9 mouse cellular contexts compared by ENCODE assay signal in genomic region chr2:93567675-93568074, GRCm38 (mm10). TPM values are rescaled to one million over a fixed set of nuclear protein-coding genes. Genes with fewer than 3 reads are reported as not detected.
A peak's percentile ranks its signal among the peaks of the same experiment; 100 is the strongest.
DNase-seq lines count a peak whose midpoint lies in the region; ATAC-seq lines count a peak whose summit lies in the region.
"Had no signal": no experiment of that assay in that cellular context is flagged by ENCODE, and none has a peak within 500 bp of the region (broad histone marks: within the 10 kb centered on the region; RNA-seq: fewer than 3 reads in every experiment).

No protein-coding gene starts in this region.

- H3K4me1 ChIP-seq in midbrain, embryonic 10.5 days = peaks cover 22% of the 10 kb centered on the region
- no peaks in the 10 kb centered on the region for H3K4me1 ChIP-seq in midbrain, embryonic 15.5 days
- H3K4me1 ChIP-seq in embryonic facial prominence, embryonic 14.5 days (ENCODE audit: control insufficient read depth, insufficient read depth, low read length) = peaks cover 9% of the 10 kb centered on the region
- H3K4me1 ChIP-seq: liver, embryonic 13.5 days had no signal

- no peak for ATAC-seq in midbrain, embryonic 15.5 days (replicated peaks)
- ATAC-seq in embryonic facial prominence, embryonic 14.5 days (ENCODE audit: low read depth) = no peak
- no peak for ATAC-seq in megakaryocyte progenitor cell, adult 5-6 weeks (replicated peaks; ENCODE audit: poor library complexity)

- H3K36me3 ChIP-seq in midbrain, embryonic 10.5 days = no peaks in the 10 kb centered on the region
- no peaks in the 10 kb centered on the region for H3K36me3 ChIP-seq in midbrain, embryonic 15.5 days (replicated peaks)
- H3K36me3 ChIP-seq in embryonic facial prominence, embryonic 14.5 days (ENCODE audit: control insufficient read depth, insufficient read depth, low read length) = no peaks in the 10 kb centered on the region
- H3K36me3 ChIP-seq: liver, embryonic 13.5 days had no signal

- peak; percentile 25 for DNase-seq in midbrain, embryonic 10.5 days (ENCODE audit: low spot score)
- DNase-seq in embryonic facial prominence, embryonic 14.5 days (ENCODE audit: low spot score) = peak; percentile 54
- DNase-seq in heart, postnatal 4 days = peak; percentile 87
- DNase-seq in skeletal muscle tissue, adult 2 months (ENCODE audit: low read depth, low spot score) = peak; percentile 59
- no peak for DNase-seq in cerebellum, adult 8-10 months
- DNase-seq: liver, embryonic 13.5 days had no signal

- no peak overlapping the region for H3K4me2 ChIP-seq in midbrain, embryonic 15.5 days
- H3K4me2 ChIP-seq in embryonic facial prominence, embryonic 14.5 days (ENCODE audit: low read depth, low read length) = no peak overlapping the region
- H3K4me2 ChIP-seq: liver, embryonic 13.5 days had no signal

- H3K27ac ChIP-seq in midbrain, embryonic 10.5 days (replicated peaks) = peak overlapping the region; percentile 73
- no peak overlapping the region for H3K27ac ChIP-seq in midbrain, embryonic 15.5 days
- 0 out of 2 replicates have a peak overlapping the region, but pooled peaks have one; percentile 8 for H3K27ac ChIP-seq in embryonic facial prominence, embryonic 14.5 days (replicated peaks; ENCODE audit: low read depth, low read length)
- H3K27ac ChIP-seq: liver, embryonic 13.5 days had no signal

- WGBS in midbrain, embryonic 10.5 days = 46% methylated on average over 7 of the region's 7 CpGs
- whole genome bisulfite sequencing in midbrain, embryonic 15.5 days = 38% methylated on average over 7 of the region's 7 CpGs
- 30% methylated on average over 5 of the region's 7 CpGs for WGBS in embryonic facial prominence, embryonic 14.5 days

- no peaks in the 10 kb centered on the region for H3K9me3 ChIP-seq in midbrain, embryonic 10.5 days (replicated peaks)
- no peaks in the 10 kb centered on the region for H3K9me3 ChIP-seq in midbrain, embryonic 15.5 days
- H3K9me3 ChIP-seq in embryonic facial prominence, embryonic 14.5 days (ENCODE audit: control insufficient read depth, low read length) = no peaks in the 10 kb centered on the region
- H3K9me3 ChIP-seq: liver, embryonic 13.5 days had no signal

- no peak overlapping the region for H3K9ac ChIP-seq in midbrain, embryonic 15.5 days
- H3K9ac ChIP-seq in embryonic facial prominence, embryonic 14.5 days (ENCODE audit: low read depth, low read length) = no peak overlapping the region
- H3K9ac ChIP-seq: liver, embryonic 13.5 days had no signal

- no peaks in the 10 kb centered on the region for H3K27me3 ChIP-seq in midbrain, embryonic 10.5 days (ENCODE audit: low read depth, poor library complexity, severe bottlenecking)
- H3K27me3 ChIP-seq in midbrain, embryonic 15.5 days (replicated peaks) = no peaks in the 10 kb centered on the region
- H3K27me3 ChIP-seq in embryonic facial prominence, embryonic 14.5 days (replicated peaks; ENCODE audit: control insufficient read depth, insufficient read depth, low read length) = no peaks in the 10 kb centered on the region
- H3K27me3 ChIP-seq: liver, embryonic 13.5 days had no signal

- H3K4me3 ChIP-seq in midbrain, embryonic 10.5 days = no peak overlapping the region
- H3K4me3 ChIP-seq in midbrain, embryonic 15.5 days = no peak overlapping the region
- no peak overlapping the region for H3K4me3 ChIP-seq in embryonic facial prominence, embryonic 14.5 days (ENCODE audit: low read depth, low read length)
- H3K4me3 ChIP-seq: erythroblast, embryonic 14.5 days; liver, embryonic 13.5 days had no signal

RNA-seq across cellular contexts. Expression of gene Gm10803, which starts 7.3 kb away (rescaled TPM):
- not detected in 2 replicates for polyA plus RNA-seq in midbrain, embryonic 10.5 days (2016; fragmentation: Nextera tagmentation; extraction: Ambion mirVana)
- not detected in 2 replicates for polyA plus RNA-seq in midbrain, embryonic 15.5 days (2015; fragmentation: Nextera tagmentation; extraction: Ambion mirVana)
- not detected in 2 replicates for polyA plus RNA-seq in embryonic facial prominence, embryonic 14.5 days (2014; fragmentation: Nextera tagmentation; extraction: Ambion mirVana)
- total RNA-seq in heart, postnatal 4 days (2021) = not detected
- not detected in 2 replicates for total RNA-seq in megakaryocyte progenitor cell, adult 5-6 weeks (2015)
- not detected in 2 replicates for total RNA-seq in megakaryocyte progenitor cell, adult 5-6 weeks (2017)
- polyA plus RNA-seq: erythroblast, embryonic 14.5 days; liver, embryonic 13.5 days had no signal
